Mouse (Mus musculus) mature B cell (primary cell): ENCODE results near the gene Hps3.
"Not testable (repeated sequence)": the region's sequence is repeated elsewhere in the genome, so short reads cannot be mapped to it uniquely, and the experiment has no call there.

Experiments
- in situ Hi-C: fragments of 300-500 bp; cut with MboI; formaldehyde crosslinking; loops from 2 replicates; pipeline ENCODE4 v1.14.3; 2019

Hps3 gene

GRCm38 (mm10) chr3:20005611-20006010, 29.5 kb downstream of the Hps3 start:
- in situ Hi-C loops: no loop called here

DNA sequence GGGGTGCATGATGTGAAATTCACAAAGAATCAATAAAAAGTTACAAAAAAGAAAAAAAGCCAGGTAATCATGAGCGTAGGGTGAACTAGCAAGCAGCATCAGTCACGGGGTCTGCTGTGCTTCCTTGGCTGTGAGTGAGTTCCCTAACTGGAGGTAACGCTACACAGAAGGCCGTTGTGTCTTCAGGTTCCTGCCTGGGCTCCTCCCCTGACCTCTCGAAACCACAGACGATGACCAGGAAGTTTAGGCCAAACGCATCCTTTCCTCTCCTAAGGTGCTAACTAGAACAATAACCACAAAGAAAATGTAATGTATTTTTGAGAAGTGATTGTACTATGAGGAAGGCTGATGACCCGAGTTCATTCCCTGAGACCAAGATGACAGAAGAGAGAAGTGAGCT, 30.7 kb downstream of the Hps3 start:
- in situ Hi-C loops: no loop called here

DNA sequence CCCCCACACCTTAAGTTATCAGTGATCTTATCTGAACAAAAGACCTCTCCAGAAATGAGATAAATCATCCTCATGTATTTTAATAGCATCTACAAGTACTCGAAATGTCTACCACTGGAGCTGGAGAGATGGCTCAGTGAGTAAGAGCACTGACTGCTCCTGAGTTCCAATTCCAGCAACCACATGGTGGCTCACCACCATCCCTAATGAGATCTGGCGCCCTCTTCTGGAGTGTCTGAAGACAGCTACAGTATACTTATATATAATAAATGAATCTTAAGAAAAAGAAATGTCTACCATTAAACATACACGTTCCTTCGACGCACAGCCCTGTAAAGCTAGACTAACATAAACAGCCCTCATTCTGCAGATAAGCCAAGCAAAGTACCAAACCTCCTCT, 32.3 kb downstream of the Hps3 start:
- in situ Hi-C loops: no loop called here

DNA sequence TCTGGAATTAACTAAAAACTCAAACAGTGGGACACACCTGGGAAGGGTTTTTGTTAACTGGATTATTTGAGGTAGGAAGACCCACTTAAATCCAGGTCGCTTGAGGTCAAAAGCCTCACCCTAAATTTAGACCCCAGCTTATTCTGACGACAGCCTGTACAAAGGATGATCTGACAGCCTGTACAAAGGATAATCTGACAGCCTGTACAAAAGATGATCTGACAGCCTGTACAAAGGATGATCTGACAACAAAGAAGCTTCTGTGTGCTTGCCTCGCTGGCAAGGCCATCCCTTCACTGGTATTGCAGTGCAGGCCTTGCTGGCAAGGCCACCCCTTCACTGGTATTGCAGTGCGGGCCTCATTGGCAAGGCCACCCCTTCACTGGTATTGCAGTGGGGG, 34.3 kb downstream of the Hps3 start:
- in situ Hi-C loops: no loop called here

GRCm38 (mm10) chr3:19999551-19999950, 35.6 kb downstream of the Hps3 start:
- in situ Hi-C loops: no loop called here

GRCm38 (mm10) chr3:19992388-19992787, 42.7 kb downstream of the Hps3 start:
- in situ Hi-C loops: no loop called here

DNA sequence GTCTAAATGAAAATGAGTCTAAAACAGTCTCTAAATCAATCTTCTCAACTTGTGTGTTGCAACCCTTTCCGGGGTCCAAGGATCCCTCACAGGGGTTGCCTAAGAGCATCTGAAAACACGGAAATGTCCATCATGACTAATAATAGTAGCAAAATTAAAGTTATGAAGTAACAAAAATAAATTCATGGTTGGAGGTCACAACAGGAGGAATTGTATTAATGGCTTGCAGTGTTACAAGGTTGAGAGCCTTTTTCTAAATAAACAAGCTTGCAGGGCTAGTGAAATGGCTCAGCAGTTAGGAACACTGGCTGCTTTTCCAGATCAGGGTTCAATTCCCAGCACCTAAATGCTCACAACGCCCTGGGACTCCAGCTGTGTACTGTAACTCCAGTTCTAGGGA, 45.1 kb downstream of the Hps3 start:
- in situ Hi-C loops: no loop called here

- in situ Hi-C loops: no loop called here
Observed at GRCm38 (mm10) chr3:19986123-19986522, 49.0 kb downstream of the Hps3 start.

DNA sequence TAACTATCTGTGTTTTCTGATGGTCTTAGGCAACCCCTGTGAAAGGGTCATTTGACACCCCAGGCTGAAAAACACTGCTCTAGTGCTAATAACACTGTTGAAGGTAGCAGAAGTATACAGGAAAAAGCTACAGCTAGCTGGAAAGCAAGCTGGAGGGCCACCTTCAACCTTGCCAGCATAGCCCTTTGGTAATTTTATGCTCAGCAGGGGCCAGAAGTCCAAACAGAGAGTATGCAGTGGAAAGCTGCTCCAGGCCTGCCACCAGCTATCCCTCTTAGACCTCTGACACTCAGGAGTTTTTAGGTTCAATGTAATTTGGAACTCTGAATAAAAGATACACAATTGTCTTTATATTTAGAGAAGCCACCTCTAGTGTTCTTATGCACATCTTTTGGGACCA, 52.3 kb downstream of the Hps3 start:
- in situ Hi-C loops: no loop called here

- in situ Hi-C loops: no loop called here
Observed at GRCm38 (mm10) chr3:19981156-19981555, 54.0 kb downstream of the Hps3 start.

GRCm38 (mm10) chr3:19978474-19978873, 56.6 kb downstream of the Hps3 start:
- in situ Hi-C loops: no loop called here

DNA sequence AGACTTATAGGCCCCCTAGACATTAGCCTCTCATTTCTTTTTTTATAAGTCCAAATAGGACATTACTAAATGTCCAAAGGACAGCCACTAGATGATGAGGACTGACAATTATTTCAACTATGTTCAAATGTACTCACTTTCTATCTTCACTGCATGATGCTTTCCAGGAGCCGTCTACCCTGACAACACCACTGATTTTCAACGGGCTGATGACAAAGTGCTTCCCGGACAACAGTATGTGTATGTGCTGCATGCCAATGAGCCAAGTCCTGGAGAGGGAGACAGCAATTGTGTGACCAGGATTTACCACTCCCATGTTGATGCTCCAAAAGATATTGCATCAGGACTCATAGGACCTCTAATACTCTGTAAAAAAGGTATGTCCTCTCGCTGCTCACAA, 69.0 kb downstream of the Hps3 start:
- in situ Hi-C loops: no loop called here

GRCm38 (mm10) chr3:19965239-19965638, 69.9 kb downstream of the Hps3 start:
- in situ Hi-C loops: no loop called here

DNA sequence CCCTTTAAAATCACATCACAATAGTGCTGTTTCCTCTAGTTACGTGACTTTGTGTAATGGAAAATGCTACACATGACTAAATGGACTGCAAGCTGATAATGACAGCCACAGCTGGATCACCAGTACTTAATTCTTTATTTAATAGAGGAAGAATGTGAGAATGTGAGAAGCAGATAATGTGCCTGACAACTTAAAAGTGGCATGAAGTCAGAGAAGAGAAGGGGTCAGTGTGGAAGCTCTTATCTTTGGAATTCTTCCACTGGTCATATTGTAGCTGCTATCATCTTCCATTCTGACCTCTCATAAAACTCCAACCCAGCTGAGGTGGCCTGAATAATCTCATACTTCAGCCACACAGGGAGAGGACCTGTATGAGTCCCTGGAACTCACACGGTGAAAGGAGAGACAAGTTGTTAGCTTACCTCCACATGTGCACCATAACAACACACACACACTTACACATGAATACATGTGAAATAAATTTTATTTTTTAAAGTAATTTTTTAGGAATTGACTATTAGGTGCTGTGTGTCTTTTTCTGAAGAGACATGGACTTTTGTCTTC, 70.4 kb downstream of the Hps3 start:
- in situ Hi-C loops: no loop called here

- in situ Hi-C loops: no loop called here
Observed at GRCm38 (mm10) chr3:19962769-19963513, 72.2 kb downstream of the Hps3 start.

GRCm38 (mm10) chr3:19961341-19961740, 73.8 kb downstream of the Hps3 start:
- in situ Hi-C loops: no loop called here

DNA sequence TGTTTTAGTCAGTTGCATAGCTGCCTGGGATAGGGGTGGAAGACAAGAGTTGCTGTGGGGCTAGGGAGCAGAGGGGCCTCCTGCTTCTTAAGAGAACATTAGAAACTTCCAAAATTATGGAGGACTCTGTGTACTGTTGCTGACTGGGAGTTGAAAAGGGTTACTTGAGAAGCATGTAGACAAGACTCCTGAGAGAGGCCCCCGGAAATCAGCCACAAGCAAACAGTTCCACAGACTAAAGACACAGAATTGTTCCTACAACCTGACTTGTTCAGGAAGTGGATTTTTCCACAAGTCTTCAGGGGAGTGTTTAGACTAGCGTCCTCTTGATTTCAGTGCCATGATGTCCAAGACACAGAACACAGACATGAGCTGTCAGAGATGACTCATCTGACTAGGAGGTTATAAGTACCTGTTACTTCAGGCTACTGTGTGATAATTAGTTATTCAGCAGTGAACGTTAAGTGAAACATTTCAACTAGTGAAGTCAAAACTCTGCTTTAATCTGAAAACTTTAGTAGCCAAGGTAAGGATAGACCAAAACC, 74.5 kb downstream of the Hps3 start:
- in situ Hi-C loops: no loop called here

- in situ Hi-C loops: no loop called here
Observed at GRCm38 (mm10) chr3:19958983-19959382, 76.1 kb downstream of the Hps3 start.

DNA sequence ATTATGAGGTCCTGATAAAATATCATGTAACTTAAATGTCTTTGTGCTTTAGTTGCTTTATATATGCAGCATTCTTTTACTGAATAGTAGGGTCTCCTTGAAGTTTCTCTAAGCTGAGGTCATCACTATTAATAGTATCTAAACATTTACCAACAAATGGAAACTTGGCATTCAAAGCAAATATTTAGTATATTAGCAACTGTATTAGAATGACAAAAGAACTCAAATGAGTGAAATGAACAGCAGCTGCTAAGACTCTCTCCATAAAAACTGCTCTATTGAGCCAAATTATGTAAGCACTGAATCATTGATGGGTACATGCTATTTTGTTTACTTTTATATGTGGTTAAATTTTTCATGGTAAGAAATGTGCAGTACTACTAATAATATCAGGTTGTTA, 77.1 kb downstream of the Hps3 start:
- in situ Hi-C loops: no loop called here

DNA sequence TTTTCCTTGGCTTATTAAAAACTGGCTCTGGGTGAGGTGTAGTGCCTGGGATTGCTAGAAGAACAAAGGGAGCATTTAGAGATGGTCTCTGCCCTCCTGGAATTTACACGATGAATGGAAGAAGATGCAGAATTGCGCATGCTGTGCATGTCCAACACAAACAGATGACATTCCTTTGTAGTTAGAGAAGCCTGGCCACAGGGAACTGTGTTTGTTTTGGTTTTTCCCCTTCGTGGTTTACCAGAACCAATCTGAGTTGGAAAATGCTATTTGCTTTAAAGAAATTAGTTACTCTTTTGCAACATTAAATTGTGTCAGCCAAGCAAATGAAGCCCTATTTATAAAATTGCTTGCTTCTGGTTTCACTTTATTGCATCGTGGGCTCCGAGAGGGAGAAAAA, 78.2 kb downstream of the Hps3 start, which contains the start of gene Cp:
Cp (plus strand) TSS at position 170 of the 400 bp plus-strand sequence.
- in situ Hi-C loops: no loop called here

GRCm38 (mm10) chr3:19953865-19954264, 81.2 kb downstream of the Hps3 start:
- in situ Hi-C loops: no loop called here

GRCm38 (mm10) chr3:19953425-19953824, 81.7 kb downstream of the Hps3 start:
- in situ Hi-C loops: no loop called here

DNA sequence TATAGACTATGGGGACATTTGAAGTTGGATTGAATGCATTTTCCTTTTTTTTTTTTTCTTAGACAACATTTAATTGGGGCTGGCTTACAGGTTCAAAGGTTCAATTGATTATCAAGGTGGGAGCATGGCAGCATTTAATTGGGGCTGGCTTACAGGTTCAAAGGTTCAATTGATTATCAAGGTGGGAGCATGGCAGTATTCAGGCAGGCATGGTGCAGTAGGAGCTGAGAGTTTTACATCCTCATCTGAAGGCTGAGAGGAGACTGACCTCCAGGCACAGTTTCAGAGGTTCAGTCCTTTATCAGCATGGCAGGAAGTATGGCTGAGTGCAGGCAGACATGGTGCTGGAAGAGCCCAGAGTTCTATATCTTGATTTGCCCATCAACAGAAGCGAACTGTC, 85.7 kb downstream of the Hps3 start:
- in situ Hi-C loops: not testable (repeated sequence)

- in situ Hi-C loops: no loop called here
Observed at GRCm38 (mm10) chr3:19948552-19948951, 86.6 kb downstream of the Hps3 start.
